In the genomic region with DNA sequence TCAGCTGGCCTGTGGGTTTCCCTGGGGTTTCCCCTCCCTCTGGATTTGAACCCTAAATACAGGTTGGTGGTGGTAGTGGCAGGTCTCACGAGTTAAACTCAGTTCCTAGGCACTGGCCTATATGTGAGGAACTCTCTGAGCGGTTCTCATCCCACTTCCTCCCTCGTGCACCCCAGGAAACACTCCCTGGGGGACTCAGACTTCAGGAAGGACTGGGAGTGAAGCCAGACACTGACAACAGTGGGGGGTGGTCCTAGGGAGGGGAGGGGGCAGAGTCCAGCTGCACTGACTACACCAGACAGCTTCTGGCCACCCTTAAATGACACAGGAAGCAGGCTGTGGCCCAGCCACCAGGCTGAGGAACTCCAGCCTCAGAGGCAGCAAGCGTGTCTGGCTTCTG, we compare ENCODE assay signal across 8 mouse cellular contexts. TPM values are rescaled to one million over a fixed set of nuclear protein-coding genes. Genes with fewer than 3 reads are reported as not detected.
DNase-seq lines count a peak whose midpoint lies in the region; ATAC-seq lines count a peak whose summit lies in the region.

No protein-coding gene starts in this region.

- no peak for DNase-seq in lung, postnatal 14 days
- DNase-seq in kidney, postnatal 36 days = peak; percentile 51 to 61
- no peak for DNase-seq in urinary bladder, postnatal 4 days (ENCODE audit: low spot score in 2 of 2)
- no peak for DNase-seq in embryo, embryonic 10 days (ENCODE audit: low spot score)

- 0 out of 2 replicates have a peak, but pooled peaks have one; percentile 3 for ATAC-seq in lung, embryonic 15.5 days (ENCODE audit: borderline replicate concordance, extremely low read depth, low FRiP score, low TSS enrichment)
- no peak for ATAC-seq in heart, embryonic 16.5 days (replicated peaks; ENCODE audit: extremely low read depth, insufficient read depth, low FRiP score)
- no peak for ATAC-seq in stomach, embryonic 14.5 days (ENCODE audit: insufficient number of reproducible peaks, insufficient read depth, low FRiP score, low read depth)
- ATAC-seq in erythroid progenitor cell, adult 5-6 weeks (replicated peaks; ENCODE audit: low FRiP score, poor library complexity, severe bottlenecking) = no peak

- WGBS in lung, embryonic 15.5 days = 14% methylated on average over 4 of the region's 4 CpGs
- 45% methylated on average over 4 of the region's 4 CpGs for whole genome bisulfite sequencing in heart, embryonic 16.5 days
- 25% methylated on average over 4 of the region's 4 CpGs for WGBS in stomach, embryonic 14.5 days

- H3K4me3 ChIP-seq in lung, embryonic 15.5 days = no peak overlapping the region
- no peak overlapping the region for H3K4me3 ChIP-seq in heart, embryonic 16.5 days (ENCODE audit: low read length)
- H3K4me3 ChIP-seq in stomach, embryonic 14.5 days (ENCODE audit: low read depth, low read length) = no peak overlapping the region

- H3K27me3 ChIP-seq in lung, embryonic 15.5 days = no peaks in the 10 kb centered on the region
- no peaks in the 10 kb centered on the region for H3K27me3 ChIP-seq in heart, embryonic 16.5 days (ENCODE audit: control insufficient read depth, insufficient read depth, low read length)
- no peaks in the 10 kb centered on the region for H3K27me3 ChIP-seq in stomach, embryonic 14.5 days (ENCODE audit: control insufficient read depth, insufficient read depth, low read length)

- H3K27ac ChIP-seq in lung, embryonic 15.5 days = peak overlapping the region; percentile 96
- peak overlapping the region; percentile 89 for H3K27ac ChIP-seq in heart, embryonic 16.5 days (ENCODE audit: low read length)
- peak overlapping the region; percentile 80 for H3K27ac ChIP-seq in stomach, embryonic 14.5 days (ENCODE audit: low read length)

- H3K9ac ChIP-seq in lung, embryonic 15.5 days = no peak overlapping the region
- peak overlapping the region; percentile 21; the same call in 1 of the 2 replicates for H3K9ac ChIP-seq in heart, embryonic 16.5 days (ENCODE audit: low read length)
- H3K9ac ChIP-seq in stomach, embryonic 14.5 days (replicated peaks; ENCODE audit: low read depth, low read length) = no peak overlapping the region

- H3K36me3 ChIP-seq in lung, embryonic 15.5 days = no peaks in the 10 kb centered on the region
- H3K36me3 ChIP-seq in heart, embryonic 16.5 days (ENCODE audit: control insufficient read depth, insufficient read depth) = no peaks in the 10 kb centered on the region
- H3K36me3 ChIP-seq in stomach, embryonic 14.5 days (ENCODE audit: control insufficient read depth, insufficient read depth, low read length) = no peaks in the 10 kb centered on the region

- H3K9me3 ChIP-seq in lung, embryonic 15.5 days = no peaks in the 10 kb centered on the region
- H3K9me3 ChIP-seq in heart, embryonic 16.5 days (replicated peaks; ENCODE audit: control insufficient read depth, low read length) = no peaks in the 10 kb centered on the region
- no peaks in the 10 kb centered on the region for H3K9me3 ChIP-seq in stomach, embryonic 14.5 days (ENCODE audit: control insufficient read depth, low read depth, low read length)

- H3K4me1 ChIP-seq in lung, embryonic 15.5 days = peaks cover 49% of the 10 kb centered on the region
- peaks cover 35% of the 10 kb centered on the region for H3K4me1 ChIP-seq in heart, embryonic 16.5 days (ENCODE audit: control insufficient read depth, insufficient read depth, low read length)
- peaks cover 39% of the 10 kb centered on the region for H3K4me1 ChIP-seq in stomach, embryonic 14.5 days (ENCODE audit: control insufficient read depth, insufficient read depth, low read length)

- H3K4me2 ChIP-seq in lung, embryonic 15.5 days = no peak overlapping the region
- H3K4me2 ChIP-seq in heart, embryonic 16.5 days (ENCODE audit: low read depth, low read length) = no peak overlapping the region
- H3K4me2 ChIP-seq in stomach, embryonic 14.5 days (replicated peaks; ENCODE audit: low read depth, low read length) = no peak overlapping the region

RNA-seq across cellular contexts. Expression of a gene that starts 43.0 kb away (rescaled TPM):
- 14.8 and 16.6 TPM in 2 replicates for polyA plus RNA-seq in lung, embryonic 15.5 days (2015; fragmentation: Nextera tagmentation; extraction: Ambion mirVana)
- polyA plus RNA-seq in heart, embryonic 16.5 days (2015; fragmentation: Nextera tagmentation; extraction: Ambion mirVana) = 18.6 TPM in 2 replicates
- 9.9 and 10.5 TPM in 2 replicates for polyA plus RNA-seq in stomach, embryonic 14.5 days (2014; fragmentation: Nextera tagmentation; extraction: Ambion mirVana)
- not detected in 2 replicates for total RNA-seq in erythroid progenitor cell, adult 5-6 weeks (2015; ENCODE audit: low replicate concordance)
- total RNA-seq in erythroid progenitor cell, adult 5-6 weeks (2017; ENCODE audit: low replicate concordance) = 0.64 and 1.4 TPM in 2 replicates

Comparison
In these comparisons a context has a peak if more than half of its experiments do, and no peak if none do; other contexts are left out.
1. DNase-seq: peak in kidney, postnatal 36 days (2 of 2); none in lung, postnatal 14 days (single experiment), urinary bladder, postnatal 4 days (0 of 2) and embryo, embryonic 10 days (single experiment).
2. Peak in every context shown above with its lines, with median percentiles within 50 percentile points of each other: H3K27ac ChIP-seq.